Comparison of ENCODE assay signal across 17 mouse cellular contexts in the genomic region with DNA sequence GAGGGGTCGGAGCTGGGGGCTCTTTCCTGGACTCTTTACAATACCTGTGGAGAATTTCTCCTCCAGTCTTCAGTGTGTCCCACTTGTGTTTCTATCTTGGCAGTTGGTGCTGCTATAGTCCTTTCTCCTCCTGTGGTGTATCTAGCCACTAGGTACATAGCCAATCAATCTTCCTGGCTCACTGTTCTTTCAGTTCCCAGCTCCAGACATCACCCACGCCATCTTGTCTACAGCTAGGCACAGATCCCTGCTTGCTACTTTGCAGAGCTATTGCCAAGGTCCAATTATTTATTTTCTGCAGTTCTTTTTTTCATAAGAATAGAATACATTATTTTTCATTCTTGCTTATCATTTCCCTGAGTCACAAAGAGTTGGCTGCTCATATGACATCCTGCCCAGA. TPM values are rescaled to one million over a fixed set of nuclear protein-coding genes. Genes with fewer than 3 reads are reported as not detected.
"Had no signal": no experiment of that assay in that cellular context is flagged by ENCODE, and none has a peak within 500 bp of the region (broad histone marks: within the 10 kb centered on the region; RNA-seq: fewer than 3 reads in every experiment).

No protein-coding gene starts in this region.

- H3K27ac ChIP-seq: midbrain, embryonic 10.5 days; midbrain, embryonic 12.5 days; neural tube, embryonic 13.5 days; neural tube, embryonic 15.5 days; stomach, embryonic 15.5 days; stomach, postnatal 0 days had no signal

- H3K36me3 ChIP-seq: midbrain, embryonic 10.5 days; midbrain, embryonic 12.5 days; neural tube, embryonic 13.5 days; neural tube, embryonic 15.5 days; stomach, embryonic 15.5 days had no signal

- H3K27me3 ChIP-seq: midbrain, embryonic 12.5 days; neural tube, embryonic 13.5 days; neural tube, embryonic 15.5 days; stomach, embryonic 15.5 days had no signal

- ATAC-seq: midbrain, embryonic 16.5 days had no signal

- DNase-seq: lung, adult 18-20 months; lung, embryonic 14.5 days; lung, postnatal 10 days; lung, postnatal 4 days; midbrain, embryonic 14.5 days; right cerebral cortex, postnatal 14 days; thymus, adult 18-20 months; thymus, postnatal 14 days; thymus, postnatal 36 days had no signal

- H3K4me3 ChIP-seq: midbrain, embryonic 10.5 days; midbrain, embryonic 12.5 days; myocyte; neural tube, embryonic 13.5 days; neural tube, embryonic 15.5 days; stomach, embryonic 15.5 days had no signal

- H3K4me1 ChIP-seq: midbrain, embryonic 10.5 days; midbrain, embryonic 12.5 days; stomach, embryonic 15.5 days had no signal

- H3K9me3 ChIP-seq: midbrain, embryonic 10.5 days; midbrain, embryonic 12.5 days; neural tube, embryonic 13.5 days; neural tube, embryonic 15.5 days; stomach, embryonic 15.5 days had no signal

- H3K4me2 ChIP-seq: lung, embryonic 14.5 days; midbrain, embryonic 12.5 days; neural tube, embryonic 13.5 days; neural tube, embryonic 15.5 days; stomach, embryonic 15.5 days had no signal

- H3K9ac ChIP-seq: lung, embryonic 14.5 days; midbrain, embryonic 12.5 days; neural tube, embryonic 13.5 days; neural tube, embryonic 15.5 days; stomach, embryonic 15.5 days had no signal

RNA-seq across cellular contexts. Expression of a gene that starts 34.2 kb away (rescaled TPM):
- polyA plus RNA-seq: myocyte had no signal
